Mouse (Mus musculus) G1E (cell line): ENCODE measurements at regions not wholly inside any gene's neighbourhood (a gene's known extent, or its start where the extent isn't known, plus 50 kb on each side); places are given as distances from the start of the nearest gene placed in this dataset.

ENCODE experiments used
- ATAC-seq: 2 replicates; pipeline ENCODE4 v1.8.0; 2016; ENCODE audit warnings: mild to moderate bottlenecking; ENCODE audit not compliant: insufficient number of reproducible peaks, poor library complexity, low FRiP score, severe bottlenecking; ENCODE audit errors: extremely low read depth
- DNase-seq: peaks from one replicate; pipeline ENCODE4 v3.0.0; 2012; ENCODE audit warnings: low spot score
- H3K27me3 ChIP-seq: 2 replicates; pipeline ENCODE4 v1.6.1; 2012; ENCODE audit warnings: mild to moderate bottlenecking, low read length, inconsistent platforms; ENCODE audit not compliant: insufficient read depth
- H3K36me3 ChIP-seq: replicated peaks from 2 replicates; pipeline ENCODE3; 2012; ENCODE audit warnings: mild to moderate bottlenecking, inconsistent platforms
- H3K4me1 ChIP-seq: 2 replicates; pipeline ENCODE4 v1.6.1; 2012; ENCODE audit warnings: low read depth, low read length, inconsistent platforms, mixed read lengths; ENCODE audit not compliant: insufficient read depth
- H3K4me3 ChIP-seq: 2 replicates; pipeline ENCODE4 v1.5.1; 2012; ENCODE audit warnings: low read depth, mild to moderate bottlenecking, inconsistent platforms, low read length, moderate library complexity, mixed read lengths
- H3K9me3 ChIP-seq: replicated peaks from 2 replicates; pipeline ENCODE4 v1.6.1; 2012; ENCODE audit warnings: inconsistent platforms
- CTCF ChIP-seq: IDR thresholded peaks from 2 replicates; pipeline ENCODE4 v1.5.1; 2012; ENCODE audit warnings: low read depth, low read length, inconsistent platforms, mixed read lengths
- GATA1 ChIP-seq: IDR thresholded peaks from 2 replicates; pipeline ENCODE4 v1.6.1; 2012; ENCODE audit warnings: borderline replicate concordance, low read length, inconsistent platforms, mixed read lengths
- GATA2 ChIP-seq: IDR thresholded peaks from 2 replicates; pipeline ENCODE4 v1.6.1; 2012; ENCODE audit warnings: low read depth, low read length, inconsistent platforms, borderline replicate concordance
- POLR2AphosphoS5 ChIP-seq: IDR thresholded peaks from 2 replicates; pipeline ENCODE4 v1.6.1; 2012; ENCODE audit warnings: low read depth, low read length, inconsistent platforms; ENCODE audit not compliant: insufficient replicate concordance
- TAL1 ChIP-seq: conservative IDR thresholded peaks from 2 replicates; pipeline ENCODE4 v1.6.1; 2012; ENCODE audit warnings: low read depth, low read length, inconsistent platforms, mixed read lengths

DNA sequence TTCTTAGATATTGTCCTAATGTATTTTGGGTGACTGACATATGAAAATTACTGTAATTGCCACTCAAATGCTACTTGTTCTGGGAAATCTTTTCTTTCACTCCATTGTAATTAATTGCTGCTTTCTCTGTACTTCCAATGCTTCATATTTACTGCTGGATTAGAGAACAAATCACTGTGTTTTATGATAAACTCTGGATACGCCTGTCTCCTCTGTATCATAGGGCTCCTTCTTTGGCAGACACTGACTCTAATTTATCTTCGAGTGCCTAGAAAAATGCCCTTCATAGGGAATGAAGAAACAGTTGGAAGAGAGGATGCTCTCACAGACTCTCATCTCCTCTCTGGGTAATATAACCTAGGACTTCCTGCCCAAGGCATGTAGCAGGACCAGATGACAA is 602.9 kb downstream of the Slc4a3 start:
- no peak for DNase-seq
- Histone ChIP-seq H3K36me3 (no peaks in the 10 kb centered on the region), H3K27me3 (no peaks in the 10 kb centered on the region), H3K4me3 (no peak overlapping the region), H3K9me3 (peaks cover 30% of the 10 kb centered on the region), H3K4me1 (no peaks in the 10 kb centered on the region)
- TF ChIP-seq POLR2AphosphoS5: no peak
- no peak for TF ChIP-seq TAL1
- TF ChIP-seq CTCF: no peak
- no peak for TF ChIP-seq GATA1
- no peak for TF ChIP-seq GATA2
- ATAC-seq: no peak

DNA sequence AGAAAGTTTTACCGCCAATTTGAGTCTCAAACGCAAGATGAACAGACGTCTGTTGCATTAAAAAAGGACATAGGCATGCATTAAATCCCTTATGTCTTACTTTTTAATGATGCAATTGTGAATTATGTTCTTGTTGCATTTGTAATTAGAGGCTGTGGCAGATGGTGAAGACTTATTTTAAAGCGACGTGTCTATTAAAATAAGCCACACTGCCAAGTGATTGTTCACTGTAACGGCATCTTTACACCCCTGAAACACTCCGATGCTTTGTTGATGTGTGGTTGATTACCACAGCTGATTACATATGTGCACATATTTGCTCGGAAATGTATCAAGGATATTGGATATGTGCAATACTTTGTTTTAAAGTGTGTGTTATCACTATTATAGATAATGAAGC is 610.2 kb downstream of the Slc4a3 start:
- Histone ChIP-seq H3K36me3 (no peaks in the 10 kb centered on the region), H3K4me3 (no peak overlapping the region), H3K4me1 (no peaks in the 10 kb centered on the region), H3K27me3 (no peaks in the 10 kb centered on the region), H3K9me3 (peaks cover 8% of the 10 kb centered on the region)
- no peak for DNase-seq
- ATAC-seq: no peak
- TF ChIP-seq TAL1: no peak

DNA sequence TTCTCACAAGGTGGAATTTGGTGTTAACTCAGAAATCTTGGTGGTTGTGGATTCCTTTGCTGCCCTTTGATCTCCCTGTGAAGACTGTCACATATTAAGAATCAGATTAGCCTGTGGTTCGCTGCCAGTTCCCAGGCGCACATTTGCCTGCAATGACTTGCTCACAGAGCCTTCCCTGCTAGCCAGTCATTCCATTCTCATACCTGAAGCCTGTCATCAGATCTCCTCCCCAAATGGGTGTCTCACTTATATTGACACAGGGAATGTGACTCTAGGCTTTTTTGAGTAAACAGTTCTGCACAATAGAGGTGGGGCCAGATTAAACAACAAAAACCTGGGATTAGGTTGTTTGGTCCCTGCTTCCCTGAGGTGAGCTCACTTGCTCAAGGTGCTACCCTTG is 621.4 kb downstream of the Slc4a3 start:
- ATAC-seq (no peak), DNase-seq (no peak)
- Histone ChIP-seq H3K4me1 (no peaks in the 10 kb centered on the region), H3K27me3 (no peaks in the 10 kb centered on the region), H3K36me3 (no peaks in the 10 kb centered on the region), H3K4me3 (no peak overlapping the region), H3K9me3 (peaks cover 27% of the 10 kb centered on the region)
- TF ChIP-seq GATA2 (no peak), GATA1 (no peak), CTCF (no peak), TAL1 (no peak), POLR2AphosphoS5 (no peak)

DNA sequence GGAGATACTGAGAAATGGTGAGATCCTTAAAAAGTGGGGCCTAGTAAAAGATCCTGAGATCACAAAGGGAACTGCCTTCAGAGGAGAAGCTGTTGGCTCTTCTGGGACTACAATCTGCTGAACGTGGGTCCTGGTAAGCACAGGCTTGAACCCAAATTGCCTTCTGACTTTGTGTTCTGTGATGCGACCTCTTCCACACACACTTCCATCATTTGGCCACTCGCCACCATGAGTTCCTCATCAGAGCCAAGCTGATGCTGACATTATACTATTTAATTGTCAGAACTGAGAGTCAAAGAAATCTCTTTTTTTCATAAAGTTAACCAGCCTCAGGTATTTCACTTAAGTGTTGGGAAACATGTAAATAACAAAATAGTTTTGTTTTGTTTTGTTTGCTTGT is 635.1 kb downstream of the Slc4a3 start:
- no peak for TF ChIP-seq CTCF
- TF ChIP-seq POLR2AphosphoS5: no peak
- no peaks in the 10 kb centered on the region for H3K4me1 ChIP-seq
- H3K27me3 ChIP-seq: no peaks in the 10 kb centered on the region
- no peak for DNase-seq
- no peaks in the 10 kb centered on the region for H3K36me3 ChIP-seq
- peaks cover 12% of the 10 kb centered on the region for H3K9me3 ChIP-seq
- ATAC-seq: no peak
- no peak overlapping the region for H3K4me3 ChIP-seq

DNA sequence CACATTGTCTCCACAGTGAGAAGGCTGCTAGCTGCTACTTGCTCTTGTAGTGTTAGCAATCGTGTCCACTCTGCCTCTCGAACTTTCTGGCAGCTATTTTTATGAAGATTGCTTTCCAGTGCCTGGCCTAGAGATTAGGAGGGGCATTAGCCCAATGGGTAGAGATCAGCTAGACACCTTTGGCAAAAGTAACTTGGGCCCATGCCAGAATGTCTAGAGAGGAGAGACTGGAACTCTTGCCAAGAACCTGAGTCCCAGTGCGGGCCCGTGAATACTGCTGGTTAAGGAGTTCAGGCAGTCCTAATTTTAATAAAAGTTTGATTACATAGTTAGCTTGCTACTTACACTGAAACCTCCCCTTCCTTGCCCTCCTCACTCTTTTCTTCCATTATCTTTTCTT is 648.8 kb downstream of the Slc4a3 start:
- ATAC-seq (no peak), DNase-seq (no peak)
- no peaks in the 10 kb centered on the region for H3K4me1 ChIP-seq
- peaks cover 37% of the 10 kb centered on the region for H3K9me3 ChIP-seq
- H3K27me3 ChIP-seq: no peaks in the 10 kb centered on the region
- H3K4me3 ChIP-seq: no peak overlapping the region
- H3K36me3 ChIP-seq: no peaks in the 10 kb centered on the region
- no peak for TF ChIP-seq CTCF
- TF ChIP-seq GATA2: no peak
- TF ChIP-seq GATA1: no peak
- TF ChIP-seq TAL1: no peak
- TF ChIP-seq POLR2AphosphoS5: no peak

GRCm38 (mm10) chr1:76197651-76198050 is 651.6 kb downstream of the Slc4a3 start:
- Histone ChIP-seq H3K27me3 (no peaks in the 10 kb centered on the region), H3K4me1 (no peaks in the 10 kb centered on the region), H3K4me3 (no peak overlapping the region), H3K36me3 (no peaks in the 10 kb centered on the region), H3K9me3 (peaks cover 39% of the 10 kb centered on the region)
- DNase-seq: no peak
- TF ChIP-seq GATA1 (no peak), CTCF (no peak), TAL1 (no peak), GATA2 (no peak), POLR2AphosphoS5 (no peak)
- no peak for ATAC-seq

GRCm38 (mm10) chr1:76200906-76201305 is 654.8 kb downstream of the Slc4a3 start:
- TF ChIP-seq GATA1 (no peak), POLR2AphosphoS5 (no peak), GATA2 (no peak), TAL1 (no peak), CTCF (no peak)
- no peak overlapping the region for H3K4me3 ChIP-seq
- no peaks in the 10 kb centered on the region for H3K4me1 ChIP-seq
- H3K27me3 ChIP-seq: no peaks in the 10 kb centered on the region
- no peak for DNase-seq
- ATAC-seq: no peak
- H3K9me3 ChIP-seq: peaks cover 40% of the 10 kb centered on the region
- no peaks in the 10 kb centered on the region for H3K36me3 ChIP-seq
